Mouse (Mus musculus) small intestine, adult 2 months (tissue): Measurements from ENCODE around the gene Vav3.

Experiments used
- CTCF ChIP-seq: fragments of 200-500 bp; IDR thresholded peaks from 2 replicates; pipeline ENCODE4 v1.5.1; 2012; ENCODE audit warnings: low read depth, mild to moderate bottlenecking, control low read depth, inconsistent platforms, low read length, moderate library complexity, mixed read lengths; ENCODE audit not compliant: insufficient replicate concordance, insufficient read length; ENCODE audit errors: extremely low read depth
- POLR2A ChIP-seq: fragments of 200-500 bp; IDR thresholded peaks from 2 replicates; pipeline ENCODE4 v1.6.1; 2012; ENCODE audit warnings: low read depth, mild to moderate bottlenecking, control low read depth, inconsistent platforms, low read length, moderate library complexity

GRCm38 (mm10) chr3:109351956-109352684, 11.7 kb downstream of the Vav3 start:
- no peak for TF ChIP-seq CTCF
- TF ChIP-seq POLR2A, result no peak
